Mouse (Mus musculus) liver, embryonic 15.5 days (tissue): ENCODE measurements around the gene Tmem210. TPM values are rescaled to one million over a fixed set of nuclear protein-coding genes. Genes with fewer than 3 reads are reported as not detected.
A peak's percentile ranks its signal among the peaks of the same experiment; 100 is the strongest.
"Not testable (repeated sequence)": the region's sequence is repeated elsewhere in the genome, so short reads cannot be mapped to it uniquely, and the experiment has no call there.

ENCODE experiments used
- ATAC-seq: fragments of 200-750 bp; cut with Nextera tagmentation; 2 replicates; pipeline ENCODE4 v1.8.0; 2017; ENCODE audit warnings: moderate number of reproducible peaks, mild to moderate bottlenecking, moderate library complexity; ENCODE audit not compliant: insufficient read depth
- H3K27ac ChIP-seq: fragments of 300-500 bp; sonication (generic); replicated peaks from 2 replicates; pipeline ENCODE4 v1.5.1; 2015; ENCODE audit warnings: mild to moderate bottlenecking, inconsistent platforms
- H3K27me3 ChIP-seq: fragments of 300-500 bp; sonication (generic); 2 replicates; pipeline ENCODE4 v1.6.1; 2015; ENCODE audit warnings: mild to moderate bottlenecking, inconsistent platforms
- H3K36me3 ChIP-seq: fragments of 300-500 bp; sonication (generic); replicated peaks from 2 replicates; pipeline ENCODE4 v1.6.1; 2015; ENCODE audit warnings: moderate library complexity, mild to moderate bottlenecking, inconsistent platforms
- H3K4me1 ChIP-seq: fragments of 300-500 bp; sonication (generic); replicated peaks from 2 replicates; pipeline ENCODE4 v1.6.1; 2015; ENCODE audit warnings: inconsistent platforms
- H3K4me2 ChIP-seq: fragments of 300-500 bp; sonication (generic); 2 replicates; pipeline ENCODE4 v1.6.1; 2015; ENCODE audit warnings: moderate library complexity, mild to moderate bottlenecking, inconsistent platforms
- H3K4me3 ChIP-seq: fragments of 300-500 bp; sonication (generic); replicated peaks from 2 replicates; pipeline ENCODE4 v1.5.1; 2015; ENCODE audit warnings: mild to moderate bottlenecking, inconsistent platforms
- H3K9ac ChIP-seq: fragments of 300-500 bp; sonication (generic); 2 replicates; pipeline ENCODE4 v1.6.1; 2015; ENCODE audit warnings: moderate library complexity, mild to moderate bottlenecking, inconsistent platforms
- H3K9me3 ChIP-seq: fragments of 300-500 bp; sonication (generic); replicated peaks from 2 replicates; pipeline ENCODE4 v1.6.1; 2016; ENCODE audit warnings: inconsistent platforms
- WGBS: fragments of 180-500 bp; shearing (Covaris S2); methylation state at CpG from one replicate; pipeline ENCODE4 v1.1.7; 2015; ENCODE audit warnings: mixed read lengths; ENCODE audit not compliant: insufficient replicate concordance; 5-methylcytosine and 5-hydroxymethylcytosine counted together
- polyA plus RNA-seq: library from polyadenylated mRNA; unstranded; fragments of >200 nt; fragmentation: Nextera tagmentation; extraction: Ambion mirVana; gene quantifications from 2 replicates; pipeline ENCODE4 v1.2.1, GENCODE M21; 2015

The Tmem210 gene
- polyA plus RNA-seq, 1 experiment from 2014 or later: not detected

DNA sequence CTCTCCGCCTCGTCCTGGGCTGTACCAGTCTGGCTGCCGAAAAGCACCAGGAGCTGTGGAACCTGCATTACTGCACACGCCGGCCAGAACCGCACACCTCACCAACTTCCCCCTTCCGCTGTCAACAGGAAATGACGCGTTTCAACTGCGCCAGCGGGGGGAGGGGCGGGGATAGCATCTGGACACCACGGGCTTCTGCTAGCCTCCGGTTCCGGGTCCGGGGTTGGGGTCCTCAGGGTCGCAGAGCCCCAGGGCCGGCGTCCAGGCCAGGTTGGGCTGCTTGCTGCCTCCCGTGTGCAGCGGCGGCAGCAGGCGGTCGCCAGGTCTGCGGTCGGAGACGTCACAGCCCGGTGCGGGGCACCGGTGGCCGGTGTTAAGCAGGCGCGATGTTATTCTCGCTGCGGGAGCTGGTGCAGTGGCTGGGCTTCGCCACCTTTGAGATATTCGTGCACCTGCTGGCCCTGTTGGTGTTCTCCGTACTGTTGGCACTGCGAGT is 32.6 kb upstream of the Tmem210 start, which contains the start of gene Tmem203:
Tmem203 (plus strand) TSS at position 156 of the 496 bp plus-strand sequence.
- peaks cover 29% of the 10 kb centered on the region for H3K36me3 ChIP-seq
- peaks cover 25% of the 10 kb centered on the region for H3K4me1 ChIP-seq
- peak within 1 kb of the TSS; percentile 84 for H3K9ac ChIP-seq
- peak within 1 kb of the TSS; percentile 93 for H3K4me2 ChIP-seq
- 0% methylated on average over 39 of the region's 39 CpGs for WGBS
- peak; percentile 82 for ATAC-seq
- no peaks in the 10 kb centered on the region for H3K9me3 ChIP-seq
- peak within 1 kb of the TSS; percentile 83 for H3K27ac ChIP-seq
- H3K27me3 ChIP-seq: no peaks in the 10 kb centered on the region
- H3K4me3 ChIP-seq: peak within 1 kb of the TSS; percentile 90

DNA sequence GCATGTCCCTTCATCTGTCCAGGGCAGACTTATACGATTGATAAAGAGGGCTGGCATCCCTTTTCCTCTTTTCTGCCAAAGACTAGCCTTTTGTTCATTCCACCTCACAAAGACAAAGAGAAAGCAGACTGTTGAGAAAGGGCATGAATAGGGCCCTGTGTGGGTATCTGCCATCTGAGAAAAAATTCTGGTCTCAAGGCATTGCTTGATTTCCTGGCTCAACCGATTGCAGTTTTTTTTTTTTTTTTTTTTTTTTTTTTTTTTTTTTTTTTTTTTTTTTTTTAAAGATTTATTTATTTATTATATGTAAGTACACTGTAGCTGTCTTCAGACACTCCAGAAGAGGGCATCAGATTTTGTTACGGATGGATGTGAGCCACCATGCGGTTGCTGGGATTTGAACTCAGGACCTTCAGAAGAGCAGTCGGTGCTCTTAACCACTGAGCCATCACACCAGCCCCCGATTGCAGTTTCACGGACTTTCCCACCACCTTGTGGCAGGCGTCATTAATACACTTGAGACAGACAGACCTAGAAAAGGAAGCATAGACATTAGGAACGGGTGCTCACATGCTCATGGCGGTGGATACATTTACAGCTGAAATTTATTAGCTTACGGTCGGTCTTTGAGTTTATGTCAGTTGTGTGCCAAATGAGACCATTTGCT is 31.4 kb upstream of the Tmem210 start:
- H3K9me3 ChIP-seq, H3K27me3 ChIP-seq, ATAC-seq: not testable (repeated sequence)
- H3K4me1 ChIP-seq: peaks cover 29% of the 10 kb centered on the region
- peak overlapping the region; percentile 93 for H3K4me2 ChIP-seq
- H3K4me3 ChIP-seq: peak overlapping the region; percentile 90
- H3K27ac ChIP-seq: peak overlapping the region; percentile 83; the same call in 1 of the 2 replicates
- peaks cover 17% of the 10 kb centered on the region for H3K36me3 ChIP-seq
- peak overlapping the region; percentile 84 for H3K9ac ChIP-seq
- 32% methylated on average over 12 of the region's 12 CpGs for WGBS

DNA sequence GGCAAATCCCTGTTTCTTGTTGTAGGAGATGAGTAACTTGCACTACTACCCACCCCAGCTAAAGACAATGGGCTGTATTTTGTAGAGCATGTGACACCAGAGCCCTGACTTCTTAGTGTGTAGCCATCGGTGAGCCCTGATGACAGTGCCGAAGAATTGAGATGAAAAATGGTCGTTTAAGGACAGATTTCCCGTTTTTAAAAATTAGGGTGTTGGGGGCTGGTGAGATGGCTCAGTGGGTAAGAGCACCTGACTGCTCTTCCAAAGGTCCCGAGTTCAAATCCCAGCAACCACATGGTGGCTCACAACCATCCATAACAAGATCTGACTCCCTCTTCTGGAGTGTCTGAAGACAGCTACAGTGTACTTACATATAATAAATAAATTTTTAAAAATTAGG is 30.7 kb upstream of the Tmem210 start:
- Histone ChIP-seq H3K36me3 (peaks cover 12% of the 10 kb centered on the region; the same call in 1 of the 2 replicates), H3K4me1 (peaks cover 35% of the 10 kb centered on the region)
- not testable (repeated sequence) for H3K27ac ChIP-seq, H3K4me2 ChIP-seq, H3K27me3 ChIP-seq, H3K9me3 ChIP-seq, ATAC-seq, H3K9ac ChIP-seq, H3K4me3 ChIP-seq
- WGBS: 70% methylated on average over 5 of the region's 5 CpGs

DNA sequence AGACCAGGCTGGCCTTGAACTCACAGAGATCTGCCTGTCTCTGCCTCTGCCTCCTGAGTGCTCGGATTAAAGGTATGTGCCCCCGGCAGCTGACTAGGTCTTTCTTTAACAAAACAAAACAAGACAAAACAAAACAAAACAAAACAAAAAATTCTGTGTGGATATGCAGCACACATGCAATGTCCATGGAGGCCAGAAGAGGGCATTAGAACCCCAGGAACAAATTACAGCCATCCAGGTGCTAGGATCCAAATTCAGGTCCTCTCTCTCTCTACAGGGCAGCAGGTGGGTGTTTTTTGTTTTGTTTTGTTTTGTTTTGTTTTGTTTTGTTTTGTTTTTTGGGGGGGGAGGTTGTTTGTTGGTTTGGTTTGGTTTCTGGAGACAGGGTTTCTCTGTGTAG is 29.1 kb upstream of the Tmem210 start:
- WGBS: 33% methylated on average over 2 of the region's 2 CpGs
- H3K36me3 ChIP-seq: no peaks in the 10 kb centered on the region
- no peak overlapping the region for H3K4me3 ChIP-seq
- H3K4me2 ChIP-seq: no peak overlapping the region
- no peak overlapping the region for H3K9ac ChIP-seq
- H3K4me1 ChIP-seq: peaks cover 49% of the 10 kb centered on the region
- 0 out of 2 replicates have a peak, but pooled peaks cover 2% of the 10 kb centered on the region for H3K27me3 ChIP-seq
- ATAC-seq: no peak
- no peaks in the 10 kb centered on the region for H3K9me3 ChIP-seq
- no peak overlapping the region for H3K27ac ChIP-seq

GRCm38 (mm10) chr2:25261870-25262269 is 26.1 kb upstream of the Tmem210 start:
- WGBS: 38% methylated on average over 12 of the region's 12 CpGs

DNA sequence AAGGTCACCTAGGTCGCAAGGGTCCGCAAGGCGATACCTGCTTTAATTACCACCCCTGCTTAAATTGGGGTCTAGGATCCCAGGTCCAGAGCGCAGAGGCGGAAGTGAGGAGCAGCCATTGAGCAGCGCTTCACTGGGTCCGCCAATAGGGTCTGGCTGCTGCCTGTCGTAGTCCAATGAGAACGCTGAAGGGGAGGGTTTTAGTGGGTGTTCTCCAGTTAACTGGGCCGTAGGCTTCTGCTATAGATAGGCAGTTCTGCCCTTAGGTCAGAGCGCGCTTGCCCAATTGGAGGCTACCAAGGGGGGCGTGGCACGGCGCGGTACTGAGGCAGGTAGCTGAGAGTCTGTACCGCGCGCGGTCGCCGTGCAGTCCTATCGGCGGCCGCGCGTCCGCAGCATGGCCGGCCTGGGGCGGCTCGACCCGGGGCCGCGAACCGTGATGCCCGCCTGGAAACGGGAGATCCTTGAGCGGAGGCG is 25.6 kb upstream of the Tmem210 start, which contains the start of gene Tprn:
Tprn (plus strand) TSS at position 328 of the 477 bp plus-strand sequence.
- ATAC-seq: peak; percentile 98
- peak within 1 kb of the TSS; percentile 87 for H3K4me3 ChIP-seq
- peak within 1 kb of the TSS; percentile 70 for H3K9ac ChIP-seq
- no peaks in the 10 kb centered on the region for H3K36me3 ChIP-seq
- peak within 1 kb of the TSS; percentile 100 for H3K4me2 ChIP-seq
- no peaks in the 10 kb centered on the region for H3K9me3 ChIP-seq
- peaks cover 58% of the 10 kb centered on the region for H3K4me1 ChIP-seq
- 0 out of 2 replicates have a peak, but pooled peaks cover 3% of the 10 kb centered on the region for H3K27me3 ChIP-seq
- under 1% methylated on average over 39 of the region's 39 CpGs for WGBS
- peak within 1 kb of the TSS; percentile 78 for H3K27ac ChIP-seq

More at GRCm38 (mm10) chr2:25261870-25262269, 26.1 kb upstream of the Tmem210 start:
- ATAC-seq: peak; percentile 2
- Histone ChIP-seq H3K27me3 (0 out of 2 replicates have a peak, but pooled peaks cover 3% of the 10 kb centered on the region), H3K4me3 (peak overlapping the region; percentile 87), H3K27ac (peak overlapping the region; percentile 21), H3K36me3 (no peaks in the 10 kb centered on the region), H3K9me3 (no peaks in the 10 kb centered on the region), H3K9ac (peak overlapping the region; percentile 28), H3K4me1 (peaks cover 57% of the 10 kb centered on the region), H3K4me2 (peak overlapping the region; percentile 100)

DNA sequence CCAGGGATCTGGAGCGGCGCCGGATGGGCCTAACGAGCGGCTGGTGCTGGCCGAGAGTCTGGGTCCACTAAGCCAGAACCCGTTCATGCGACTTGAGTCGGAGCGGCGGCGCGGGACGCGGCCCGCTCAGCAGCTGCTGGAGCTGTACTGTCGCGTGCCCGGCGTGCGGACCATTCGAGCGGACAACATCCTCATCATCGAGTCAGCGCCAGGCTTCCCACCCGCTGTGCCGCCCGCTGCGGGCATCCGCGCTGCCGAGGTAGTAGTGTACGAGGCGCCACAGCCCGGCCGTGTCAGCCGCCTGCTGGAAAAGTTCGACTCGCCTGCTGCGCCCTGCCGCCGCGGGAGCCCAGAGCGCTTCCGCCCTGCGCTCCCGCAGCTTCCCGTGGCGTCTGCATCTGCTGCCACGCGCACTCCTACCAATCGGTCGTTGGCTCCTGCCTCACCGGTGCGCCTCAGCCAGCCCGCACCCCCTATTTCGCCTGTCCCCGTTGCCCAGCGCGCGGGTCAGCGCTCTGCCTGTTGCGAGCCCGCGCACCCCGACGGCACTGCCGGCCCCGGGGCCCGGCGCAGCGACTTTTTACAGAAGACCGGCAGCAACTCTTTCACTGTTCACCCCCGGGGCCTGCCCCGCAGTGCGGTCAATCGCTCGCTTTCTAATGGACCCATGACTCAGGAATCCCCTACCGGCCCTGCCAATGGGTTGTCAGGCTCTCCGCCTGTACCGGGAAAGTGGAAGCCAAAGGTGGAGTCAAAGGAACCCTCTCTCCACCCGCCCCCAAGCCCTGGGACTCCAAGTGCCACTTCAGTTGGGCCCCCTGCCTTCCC is 24.9 kb upstream of the Tmem210 start:
- peak overlapping the region; percentile 87 for H3K4me3 ChIP-seq
- H3K36me3 ChIP-seq: 0 out of 2 replicates have a peak, but pooled peaks cover 5% of the 10 kb centered on the region
- H3K9me3 ChIP-seq: no peaks in the 10 kb centered on the region
- H3K9ac ChIP-seq: peak overlapping the region; percentile 70
- 0 out of 2 replicates have a peak, but pooled peaks cover 3% of the 10 kb centered on the region for H3K27me3 ChIP-seq
- peak overlapping the region; percentile 100 for H3K4me2 ChIP-seq
- H3K27ac ChIP-seq: peak overlapping the region; percentile 78
- peak; percentile 29 for ATAC-seq
- H3K4me1 ChIP-seq: peaks cover 65% of the 10 kb centered on the region
- under 1% methylated on average over 82 of the region's 82 CpGs for WGBS

- WGBS: 29% methylated on average over 12 of the region's 12 CpGs
- peak overlapping the region; percentile 100 for H3K4me2 ChIP-seq
- 0 out of 2 replicates have a peak, but pooled peaks cover 3% of the 10 kb centered on the region for H3K27me3 ChIP-seq
- no peaks in the 10 kb centered on the region for H3K9me3 ChIP-seq
- no peak for ATAC-seq
- H3K9ac ChIP-seq: peak overlapping the region; percentile 70
- peak overlapping the region; percentile 87 for H3K4me3 ChIP-seq
- peaks cover 70% of the 10 kb centered on the region for H3K4me1 ChIP-seq
- H3K36me3 ChIP-seq: peaks cover 12% of the 10 kb centered on the region
- no peak overlapping the region for H3K27ac ChIP-seq
Observed at GRCm38 (mm10) chr2:25263623-25264285, 24.2 kb upstream of the Tmem210 start.

DNA sequence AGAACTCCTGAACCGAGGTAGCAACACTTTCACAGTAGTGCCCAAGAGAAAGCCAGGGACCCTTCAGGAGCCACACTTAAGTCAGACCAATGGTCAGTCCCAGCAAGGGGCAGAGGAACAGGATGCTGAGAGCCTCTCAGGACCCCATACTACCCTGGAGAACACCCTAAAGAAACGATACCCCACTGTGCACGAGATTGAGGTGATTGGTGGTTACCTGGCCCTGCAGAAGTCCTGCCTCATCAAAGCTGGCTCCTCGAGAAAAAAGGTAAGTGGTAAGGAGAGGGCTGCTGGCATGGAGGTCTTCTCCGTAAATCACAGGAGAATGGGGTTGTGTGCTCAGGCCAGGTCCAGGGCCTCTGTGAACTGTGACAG is 23.7 kb upstream of the Tmem210 start:
- Histone ChIP-seq H3K4me1 (peaks cover 70% of the 10 kb centered on the region), H3K27ac (no peak overlapping the region), H3K4me3 (peak overlapping the region; percentile 87), H3K4me2 (peak overlapping the region; percentile 100), H3K27me3 (0 out of 2 replicates have a peak, but pooled peaks cover 3% of the 10 kb centered on the region), H3K9me3 (no peaks in the 10 kb centered on the region), H3K36me3 (peaks cover 18% of the 10 kb centered on the region), H3K9ac (no peak overlapping the region)
- ATAC-seq: no peak
- 62% methylated on average over 5 of the region's 5 CpGs for WGBS

DNA sequence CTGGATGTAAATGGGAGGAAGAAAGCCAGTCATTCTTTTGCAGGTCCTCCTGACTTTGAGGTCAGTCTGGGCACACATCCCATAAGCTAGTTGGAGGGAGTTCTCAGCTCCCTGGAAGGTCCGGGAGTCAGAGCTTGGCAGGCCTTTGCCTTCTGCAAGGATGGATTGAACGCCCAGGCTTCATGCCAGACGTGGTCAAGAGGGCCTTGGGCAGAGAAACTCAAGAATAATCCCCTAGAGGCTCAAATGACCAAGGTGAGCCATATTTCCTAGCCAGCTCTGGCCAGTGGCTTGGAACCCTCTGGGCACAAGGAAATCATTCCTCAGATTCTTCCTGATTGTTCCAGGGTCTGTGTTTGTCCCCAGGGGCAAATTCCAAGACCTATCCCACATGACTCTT is 23.1 kb upstream of the Tmem210 start:
- ATAC-seq: no peak
- Histone ChIP-seq H3K4me3 (no peak overlapping the region), H3K27ac (no peak overlapping the region), H3K4me2 (peak overlapping the region; percentile 100), H3K4me1 (peaks cover 71% of the 10 kb centered on the region), H3K9me3 (no peaks in the 10 kb centered on the region), H3K27me3 (0 out of 2 replicates have a peak, but pooled peaks cover 3% of the 10 kb centered on the region), H3K9ac (no peak overlapping the region), H3K36me3 (peaks cover 23% of the 10 kb centered on the region)
- 64% methylated on average over 3 of the region's 3 CpGs for WGBS
